Mouse (Mus musculus) hindbrain, postnatal 0 days (tissue): ENCODE data around the gene Upf3a. TPM values are rescaled to one million over a fixed set of nuclear protein-coding genes. Genes with fewer than 3 reads are reported as not detected.
"Not testable (repeated sequence)": the region's sequence is repeated elsewhere in the genome, so short reads cannot be mapped to it uniquely, and the experiment has no call there.

Experiments used
- ATAC-seq: fragments of 200-750 bp; cut with Nextera tagmentation; 2 replicates; pipeline ENCODE4 v1.8.0; 2017; ENCODE audit warnings: mild to moderate bottlenecking, moderate TSS enrichment, moderate library complexity
- DNase-seq: peaks from one replicate; pipeline ENCODE4 v3.0.0-alpha.2; 2015; ENCODE audit warnings: low spot score
- H3K27ac ChIP-seq: fragments of 300-500 bp; sonication (generic); 2 replicates; pipeline ENCODE4 v1.5.1; 2014; ENCODE audit warnings: mild to moderate bottlenecking
- H3K27me3 ChIP-seq: fragments of 300-500 bp; sonication (generic); 2 replicates; pipeline ENCODE4 v1.6.1; 2014; ENCODE audit warnings: low read length, mixed read lengths; ENCODE audit not compliant: insufficient read depth
- H3K36me3 ChIP-seq: fragments of 300-500 bp; sonication (generic); 2 replicates; pipeline ENCODE4 v1.6.1; 2014; ENCODE audit warnings: low read length, mixed read lengths; ENCODE audit not compliant: insufficient read depth
- H3K4me1 ChIP-seq: fragments of 300-500 bp; sonication (generic); 2 replicates; pipeline ENCODE4 v1.6.1; 2014; ENCODE audit warnings: antibody characterized with exemption, low read length, mixed read lengths; ENCODE audit not compliant: insufficient read depth
- H3K4me2 ChIP-seq: fragments of 300-500 bp; sonication (generic); 2 replicates; pipeline ENCODE4 v1.6.1; 2014; ENCODE audit warnings: low read depth, mild to moderate bottlenecking, low read length, moderate library complexity, mixed read lengths
- H3K4me3 ChIP-seq: fragments of 300-500 bp; sonication (generic); 2 replicates; pipeline ENCODE4 v1.5.1; 2014; ENCODE audit warnings: low read length
- H3K9ac ChIP-seq: fragments of 300-500 bp; sonication (generic); replicated peaks from 2 replicates; pipeline ENCODE4 v1.6.1; 2014; ENCODE audit warnings: mild to moderate bottlenecking, low read length, moderate library complexity, mixed read lengths
- H3K9me3 ChIP-seq: fragments of 300-500 bp; sonication (generic); 2 replicates; pipeline ENCODE4 v1.6.1; 2016; ENCODE audit warnings: low read length, mixed read lengths
- CTCF ChIP-seq: IDR thresholded peaks from 2 replicates; pipeline ENCODE4 v1.5.1; 2016; ENCODE audit warnings: antibody characterized with exemption, control low read depth, low read depth
- WGBS: fragments of 180-500 bp; shearing (Covaris S2); extraction: QIAGEN DNeasy Blood & Tissue Kit; methylation state at CpG from one replicate; pipeline ENCODE4 v1.1.7; 2014; 5-methylcytosine and 5-hydroxymethylcytosine counted together
- polyA plus RNA-seq: library from polyadenylated mRNA; unstranded; fragments of >200 nt; fragmentation: Nextera tagmentation; extraction: Ambion mirVana; gene quantifications from 2 replicates; pipeline ENCODE4 v1.2.1, GENCODE M21; 2015
- total RNA-seq: library from RNA; depleted of rRNA; stranded (reverse); fragments of >200 nt; gene quantifications from 2 replicates; pipeline ENCODE4 v1.2.3, GENCODE M21; 2014; rRNA removed

The Upf3a gene
- total and polyA plus RNA-seq, 2 experiments from 2014 or later = 14.7 to 44.9 TPM

GRCm38 (mm10) chr8:13793097-13793745 is 7.8 kb downstream of the Upf3a start:
- Histone ChIP-seq H3K4me1 (no peaks in the 10 kb centered on the region), H3K4me2 (no peak overlapping the region), H3K36me3 (peaks cover 48% of the 10 kb centered on the region), H3K27ac (no peak overlapping the region), H3K9ac (no peak overlapping the region), H3K27me3 (no peaks in the 10 kb centered on the region), H3K9me3 (no peaks in the 10 kb centered on the region), H3K4me3 (no peak overlapping the region)
- no peak for TF ChIP-seq CTCF
- no peak for DNase-seq
- WGBS = 96% methylated on average over 8 of the region's 8 CpGs
- ATAC-seq = no peak

- Histone ChIP-seq H3K9ac (no peak overlapping the region), H3K27ac (no peak overlapping the region), H3K4me3 (no peak overlapping the region), H3K4me1 (no peaks in the 10 kb centered on the region), H3K9me3 (no peaks in the 10 kb centered on the region), H3K4me2 (no peak overlapping the region), H3K36me3 (peaks cover 51% of the 10 kb centered on the region), H3K27me3 (no peaks in the 10 kb centered on the region)
- DNase-seq (no peak), ATAC-seq (no peak)
- 98% methylated on average over 11 of the region's 11 CpGs for WGBS
- TF ChIP-seq CTCF = no peak
Observed at GRCm38 (mm10) chr8:13793746-13794101, 8.3 kb downstream of the Upf3a start.

GRCm38 (mm10) chr8:13797676-13798075 is 12.3 kb downstream of the Upf3a start:
- no peak overlapping the region for H3K4me2 ChIP-seq
- H3K36me3 ChIP-seq = peaks cover 35% of the 10 kb centered on the region
- 96% methylated on average over 5 of the region's 5 CpGs for WGBS
- no peak for TF ChIP-seq CTCF
- H3K4me3 ChIP-seq = no peak overlapping the region
- no peaks in the 10 kb centered on the region for H3K27me3 ChIP-seq
- H3K9ac ChIP-seq = no peak overlapping the region
- DNase-seq = no peak
- H3K4me1 ChIP-seq = no peaks in the 10 kb centered on the region
- no peak overlapping the region for H3K27ac ChIP-seq
- no peaks in the 10 kb centered on the region for H3K9me3 ChIP-seq
- no peak for ATAC-seq

- WGBS = 95% methylated on average over 5 of the region's 5 CpGs
Observed at GRCm38 (mm10) chr8:13799566-13799965, 14.2 kb downstream of the Upf3a start.

GRCm38 (mm10) chr8:13828598-13829172 is 43.3 kb downstream of the Upf3a start:
- no peak overlapping the region for H3K4me3 ChIP-seq
- H3K36me3 ChIP-seq = no peaks in the 10 kb centered on the region
- no peak overlapping the region for H3K9ac ChIP-seq
- H3K4me2 ChIP-seq = no peak overlapping the region
- no peak overlapping the region for H3K27ac ChIP-seq
- no peak for TF ChIP-seq CTCF
- 80% methylated on average over 7 of the region's 7 CpGs for WGBS
- no peak for DNase-seq
- H3K27me3 ChIP-seq = no peaks in the 10 kb centered on the region
- H3K4me1 ChIP-seq = no peaks in the 10 kb centered on the region
- no peaks in the 10 kb centered on the region for H3K9me3 ChIP-seq
- ATAC-seq = no peak

More at GRCm38 (mm10) chr8:13799566-13799965, 14.2 kb downstream of the Upf3a start:
- H3K27me3 ChIP-seq = no peaks in the 10 kb centered on the region
- H3K4me1 ChIP-seq = no peaks in the 10 kb centered on the region
- peaks cover 31% of the 10 kb centered on the region for H3K36me3 ChIP-seq
- no peak overlapping the region for H3K9ac ChIP-seq
- DNase-seq (no peak), ATAC-seq (no peak)
- no peak for TF ChIP-seq CTCF
- no peak overlapping the region for H3K27ac ChIP-seq
- H3K4me2 ChIP-seq = no peak overlapping the region
- no peak overlapping the region for H3K4me3 ChIP-seq
- no peaks in the 10 kb centered on the region for H3K9me3 ChIP-seq

- H3K27ac ChIP-seq, H3K9ac ChIP-seq, H3K4me3 ChIP-seq, H3K4me2 ChIP-seq, H3K4me1 ChIP-seq, H3K9me3 ChIP-seq, DNase-seq, ATAC-seq, H3K27me3 ChIP-seq, H3K36me3 ChIP-seq: not testable (repeated sequence)
- WGBS = 93% methylated on average over 5 of the region's 5 CpGs
Observed at GRCm38 (mm10) chr8:13838289-13838688, 52.9 kb downstream of the Upf3a start, which contains the start of gene AF366264. TSS of gene AF366264 (minus strand) at chr8:13838389.

GRCm38 (mm10) chr8:13843286-13843685 is 57.9 kb downstream of the Upf3a start:
- H3K27ac ChIP-seq, H3K4me2 ChIP-seq, H3K36me3 ChIP-seq, H3K9me3 ChIP-seq, H3K9ac ChIP-seq, DNase-seq, H3K4me1 ChIP-seq, ATAC-seq, H3K4me3 ChIP-seq, H3K27me3 ChIP-seq: not testable (repeated sequence)
- 67% methylated on average over 1 of the region's 1 CpGs for WGBS

Other genes with a start within 250 kb of the Upf3a start
- 2.8 TPM in 1 of 2 replicates, not detected in the other for gene 1700029H14Rik, start 223.2 kb upstream of the Upf3a start, total RNA-seq
- 0.30 and 0.57 TPM in 2 replicates for gene 1700029H14Rik, start 223.2 kb upstream of the Upf3a start, polyA plus RNA-seq
- 84.7 and 85.2 TPM in 2 replicates for gene Rasa3, start 108.0 kb upstream of the Upf3a start, total RNA-seq
- 29.4 and 33.5 TPM in 2 replicates for gene Rasa3, start 108.0 kb upstream of the Upf3a start, polyA plus RNA-seq
- gene Cfap97d2, start 79.7 kb upstream of the Upf3a start, total RNA-seq = 0.54 and 0.84 TPM in 2 replicates
- gene Cfap97d2, start 79.7 kb upstream of the Upf3a start, polyA plus RNA-seq = 1.8 TPM in 2 replicates
- gene Cdc16, start 27.9 kb upstream of the Upf3a start, total RNA-seq = 97.7 and 130 TPM in 2 replicates
- 99.9 and 103 TPM in 2 replicates for gene Cdc16, start 27.9 kb upstream of the Upf3a start, polyA plus RNA-seq
- not detected in 2 replicates for gene AF366264, start 52.8 kb downstream of the Upf3a start, total RNA-seq
- gene AF366264, start 52.8 kb downstream of the Upf3a start, polyA plus RNA-seq = not detected in 2 replicates
- 32.9 and 41.1 TPM in 2 replicates for gene Champ1, start 84.0 kb downstream of the Upf3a start, total RNA-seq
- 32.3 and 35.9 TPM in 2 replicates for gene Champ1, start 84.0 kb downstream of the Upf3a start, polyA plus RNA-seq
- gene Coprs, start 104.7 kb downstream of the Upf3a start, total RNA-seq = 61.6 and 65.3 TPM in 2 replicates
- gene Coprs, start 104.7 kb downstream of the Upf3a start, polyA plus RNA-seq = 140 and 144 TPM in 2 replicates